Mouse (Mus musculus) C2C12 (cell line): ENCODE results near the gene Trim3.

Experiments used
- CTCF ChIP-seq: IDR thresholded peaks from one replicate; pipeline ENCODE4 v1.5.1; 2011; ENCODE audit not compliant: control insufficient read depth, insufficient read depth, insufficient read length
- FOSL1 ChIP-seq: IDR thresholded peaks from one replicate; pipeline ENCODE4 v1.8.0; 2011; ENCODE audit warnings: mild to moderate bottlenecking, low read length; ENCODE audit not compliant: poor library complexity, insufficient read depth, severe bottlenecking
- MAX ChIP-seq: IDR thresholded peaks from one replicate; pipeline ENCODE4 v1.6.1; 2011; ENCODE audit warnings: mild to moderate bottlenecking, control low read depth
- MYOD1 ChIP-seq: IDR thresholded peaks from one replicate; pipeline ENCODE4 v1.6.1; 2011; ENCODE audit warnings: low read depth; ENCODE audit not compliant: control insufficient read depth, insufficient read length
- MYOG ChIP-seq: IDR thresholded peaks from one replicate; pipeline ENCODE4 v1.6.1; 2011; ENCODE audit not compliant: control insufficient read depth, insufficient read length; ENCODE audit errors: extremely low read depth
- USF1 ChIP-seq: IDR thresholded peaks from one replicate; pipeline ENCODE4 v1.6.1; 2011; ENCODE audit warnings: low read depth, mild to moderate bottlenecking, control low read depth, moderate library complexity

- no peak for TF ChIP-seq CTCF
- TF ChIP-seq MYOG = no peak
- no peak for TF ChIP-seq USF1
- no peak for TF ChIP-seq MYOD1
- no peak for TF ChIP-seq MAX
- no peak for TF ChIP-seq FOSL1
These were observed 8.6 kb upstream of the Trim3 start for GRCm38 (mm10) chr7:105641936-105642335.
